Mouse (Mus musculus): ENCODE data around the gene Fam81a. TPM values are rescaled to one million over a fixed set of nuclear protein-coding genes. Genes with fewer than 3 reads are reported as not detected.

Fam81a gene
- polyA plus RNA-seq, 1 experiment from 2014 or later, result 3.8 TPM

DNA sequence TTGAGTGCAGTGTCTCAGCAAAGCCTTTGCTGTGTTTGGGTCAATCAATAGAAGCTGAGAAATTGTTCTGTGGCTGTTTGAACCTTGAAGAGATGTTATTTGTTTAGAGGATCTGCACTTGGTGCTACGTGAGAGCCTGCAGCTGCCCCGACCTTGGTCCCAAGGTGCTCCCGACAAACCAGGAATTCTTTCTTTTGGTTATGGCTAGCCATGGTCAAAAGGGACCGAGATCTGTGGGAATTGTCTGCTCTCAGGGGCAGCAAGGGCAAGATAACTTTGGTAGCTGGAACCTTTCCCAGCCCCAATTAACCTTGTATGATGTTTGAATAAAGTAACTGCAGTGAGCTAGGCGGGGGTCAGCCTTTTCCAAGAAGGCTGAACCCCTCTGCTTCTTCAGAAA, 34.2 kb downstream of the Fam81a start:
- no peak for ATAC-seq (ENCODE audit: low FRiP score, low read depth)
- no peak overlapping the region for H3K9ac ChIP-seq (replicated peaks)
- WGBS, result 82% methylated on average over 5 of the region's 5 CpGs

DNA sequence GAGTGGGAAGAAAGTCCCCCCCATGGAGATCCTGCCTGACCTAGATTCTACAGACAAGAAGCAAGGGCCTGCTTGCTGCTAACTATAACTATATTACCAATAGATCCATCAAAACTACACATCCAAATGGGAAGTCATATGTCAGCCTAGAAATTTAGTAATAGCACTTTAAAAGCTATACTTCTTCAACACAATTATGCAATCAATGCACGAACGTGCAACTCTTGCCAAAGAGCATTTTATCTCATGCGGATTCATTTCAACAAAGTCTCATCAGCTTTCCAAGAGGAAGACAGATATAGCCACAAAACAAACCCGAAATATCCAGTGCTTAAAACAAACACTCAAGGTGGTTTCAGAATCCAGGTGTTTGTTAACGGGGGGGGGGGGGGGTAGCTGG, 36.8 kb downstream of the Fam81a start:
- Histone ChIP-seq H3K36me3 (no peaks in the 10 kb centered on the region), H3K9ac (replicated peaks) (no peak overlapping the region), H3K4me1 (no peaks in the 10 kb centered on the region), H3K27me3 (peaks cover 6% of the 10 kb centered on the region; the same call in 1 of the 2 replicates), H3K9me3 (no peaks in the 10 kb centered on the region), H3K4me2 (replicated peaks) (no peak overlapping the region), H3K27ac (replicated peaks) (no peak overlapping the region), H3K4me3 (no peak overlapping the region)
- WGBS, result 89% methylated on average over 5 of the region's 5 CpGs
- ATAC-seq (ENCODE audit: low FRiP score, low read depth), result no peak

More for the DNA sequence above, 34.2 kb downstream of the Fam81a start:
- H3K4me3 ChIP-seq, result no peak overlapping the region
- no peak overlapping the region for H3K27ac ChIP-seq (replicated peaks)
- peaks cover 11% of the 10 kb centered on the region for H3K4me1 ChIP-seq
- peaks cover 6% of the 10 kb centered on the region; the same call in 1 of the 2 replicates for H3K27me3 ChIP-seq
- no peaks in the 10 kb centered on the region for H3K36me3 ChIP-seq
- no peak overlapping the region for H3K4me2 ChIP-seq (replicated peaks)
- no peaks in the 10 kb centered on the region for H3K9me3 ChIP-seq

DNA sequence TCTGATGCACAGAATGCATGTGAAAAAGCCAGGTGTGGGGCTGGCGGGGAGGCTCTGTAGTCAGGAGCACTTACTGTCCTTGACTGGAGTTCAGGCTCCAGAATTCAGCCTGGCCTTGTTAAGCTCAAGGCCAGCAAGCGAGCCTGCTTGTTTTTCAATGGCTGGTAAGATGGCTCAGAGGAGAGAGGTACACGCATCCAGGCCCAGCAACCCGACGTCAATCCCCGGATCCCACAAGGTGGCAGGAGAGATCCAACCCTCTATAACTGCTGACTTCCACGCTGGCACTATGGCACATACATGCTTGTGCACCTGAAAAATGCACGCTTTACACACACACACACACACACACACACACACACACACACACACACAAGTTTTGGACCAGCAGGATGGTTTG, 39.3 kb downstream of the Fam81a start:
- Histone ChIP-seq H3K9ac (replicated peaks) (no peak overlapping the region), H3K36me3 (no peaks in the 10 kb centered on the region), H3K27me3 (no peaks in the 10 kb centered on the region), H3K9me3 (no peaks in the 10 kb centered on the region), H3K4me3 (no peak overlapping the region), H3K4me2 (replicated peaks) (no peak overlapping the region), H3K4me1 (no peaks in the 10 kb centered on the region), H3K27ac (replicated peaks) (no peak overlapping the region)
- 49% methylated on average over 8 of the region's 8 CpGs for WGBS
- ATAC-seq (ENCODE audit: low FRiP score, low read depth), result no peak

DNA sequence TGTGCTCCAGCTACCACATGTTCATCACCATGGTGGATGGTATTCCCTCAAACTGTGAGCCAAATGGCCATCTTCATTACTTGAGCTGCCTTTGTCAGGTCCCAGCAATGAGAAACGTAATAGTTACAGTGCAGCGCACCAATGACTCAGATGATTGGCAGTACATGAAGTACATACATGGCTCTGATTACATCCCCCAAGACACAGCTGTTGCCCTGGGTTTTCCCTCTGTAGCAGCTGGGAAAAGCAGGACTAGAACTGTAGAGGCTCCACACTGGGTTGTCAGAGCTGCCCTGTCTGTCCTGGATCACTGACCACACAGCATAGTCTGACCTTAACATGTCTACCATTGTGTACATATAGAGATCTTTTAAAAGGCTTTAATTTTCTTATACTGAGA, 44.8 kb downstream of the Fam81a start:
- WGBS, result 92% methylated on average over 2 of the region's 2 CpGs
- H3K36me3 ChIP-seq, result no peaks in the 10 kb centered on the region
- H3K27me3 ChIP-seq, result no peaks in the 10 kb centered on the region
- no peak overlapping the region for H3K4me2 ChIP-seq (replicated peaks)
- no peak overlapping the region for H3K9ac ChIP-seq (replicated peaks)
- H3K4me1 ChIP-seq, result no peaks in the 10 kb centered on the region
- H3K9me3 ChIP-seq, result no peaks in the 10 kb centered on the region
- ATAC-seq (ENCODE audit: low FRiP score, low read depth), result no peak
- H3K27ac ChIP-seq (replicated peaks), result no peak overlapping the region
- no peak overlapping the region for H3K4me3 ChIP-seq

DNA sequence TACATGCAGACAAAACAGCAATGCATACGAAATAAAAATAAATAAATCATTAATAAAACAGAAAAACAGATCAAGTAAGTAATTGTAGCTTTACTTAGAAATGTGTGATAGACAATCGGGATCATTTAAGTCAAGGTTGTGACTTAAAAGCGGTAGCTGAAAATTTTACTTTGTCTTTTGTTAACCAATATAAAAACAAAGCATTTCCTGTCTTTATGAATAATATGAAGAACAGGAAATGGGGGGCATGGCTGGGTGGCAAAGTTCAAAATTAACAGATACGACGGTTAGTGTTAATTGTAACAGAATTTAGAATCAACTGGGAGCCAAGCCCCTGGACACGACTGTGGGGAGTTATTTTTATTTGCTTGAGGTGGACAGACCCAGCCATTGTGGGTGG, 47.3 kb downstream of the Fam81a start:
- Histone ChIP-seq H3K9me3 (no peaks in the 10 kb centered on the region), H3K4me3 (no peak overlapping the region), H3K4me2 (replicated peaks) (no peak overlapping the region), H3K36me3 (no peaks in the 10 kb centered on the region), H3K4me1 (no peaks in the 10 kb centered on the region), H3K27ac (replicated peaks) (no peak overlapping the region), H3K9ac (replicated peaks) (no peak overlapping the region), H3K27me3 (no peaks in the 10 kb centered on the region)
- WGBS, result 76% methylated on average over 6 of the region's 6 CpGs
- ATAC-seq (ENCODE audit: low FRiP score, low read depth), result no peak

DNA sequence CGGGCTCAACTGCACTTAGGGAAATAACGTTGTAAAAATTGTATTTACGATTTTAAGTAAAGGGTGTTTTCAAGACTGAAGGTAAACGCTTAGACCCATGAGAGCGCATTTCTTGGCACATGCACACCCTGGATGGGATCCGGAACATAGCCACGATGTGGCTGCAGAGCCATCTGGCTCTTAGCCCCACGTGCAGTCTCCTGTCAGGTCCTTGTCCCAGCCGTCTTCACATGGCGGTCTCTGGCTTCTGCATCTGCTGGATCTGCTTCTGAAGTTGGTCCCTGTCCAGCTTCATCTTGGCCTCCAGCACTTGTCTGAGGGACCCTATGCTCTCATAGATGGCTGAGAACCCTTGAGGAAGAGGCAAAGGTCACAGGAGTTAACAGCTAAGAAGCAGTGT, 51.8 kb downstream of the Fam81a start:
- H3K4me1 ChIP-seq, result no peaks in the 10 kb centered on the region
- H3K9me3 ChIP-seq, result no peaks in the 10 kb centered on the region
- WGBS, result 93% methylated on average over 10 of the region's 10 CpGs
- H3K36me3 ChIP-seq, result no peaks in the 10 kb centered on the region
- ATAC-seq (ENCODE audit: low FRiP score, low read depth), result no peak
- H3K9ac ChIP-seq (replicated peaks), result no peak overlapping the region
- no peaks in the 10 kb centered on the region for H3K27me3 ChIP-seq
- no peak overlapping the region for H3K4me3 ChIP-seq
- H3K4me2 ChIP-seq (replicated peaks), result no peak overlapping the region
- no peak overlapping the region for H3K27ac ChIP-seq (replicated peaks)

DNA sequence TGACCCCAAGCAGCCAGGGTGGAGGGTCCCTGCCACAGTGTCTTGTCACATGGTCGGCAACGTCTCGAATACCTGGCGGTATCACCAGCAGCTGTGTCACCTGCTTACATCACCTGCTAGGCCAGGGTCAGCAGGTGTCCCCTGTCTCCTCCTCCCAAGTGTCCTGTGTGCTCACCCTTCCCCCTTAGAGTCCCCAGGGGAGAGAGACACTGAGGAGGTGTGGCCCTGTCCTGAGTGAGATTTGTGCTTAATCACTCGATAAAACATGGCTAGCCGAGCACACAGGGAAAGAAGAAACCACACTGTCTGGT, 53.6 kb downstream of the Fam81a start:
- Histone ChIP-seq H3K9me3 (no peaks in the 10 kb centered on the region), H3K9ac (replicated peaks) (no peak overlapping the region), H3K36me3 (no peaks in the 10 kb centered on the region), H3K27ac (replicated peaks) (no peak overlapping the region), H3K27me3 (no peaks in the 10 kb centered on the region), H3K4me3 (no peak overlapping the region), H3K4me1 (no peaks in the 10 kb centered on the region), H3K4me2 (replicated peaks) (no peak overlapping the region)
- no peak for ATAC-seq (ENCODE audit: low FRiP score, low read depth)
- WGBS, result 77% methylated on average over 6 of the region's 6 CpGs

DNA sequence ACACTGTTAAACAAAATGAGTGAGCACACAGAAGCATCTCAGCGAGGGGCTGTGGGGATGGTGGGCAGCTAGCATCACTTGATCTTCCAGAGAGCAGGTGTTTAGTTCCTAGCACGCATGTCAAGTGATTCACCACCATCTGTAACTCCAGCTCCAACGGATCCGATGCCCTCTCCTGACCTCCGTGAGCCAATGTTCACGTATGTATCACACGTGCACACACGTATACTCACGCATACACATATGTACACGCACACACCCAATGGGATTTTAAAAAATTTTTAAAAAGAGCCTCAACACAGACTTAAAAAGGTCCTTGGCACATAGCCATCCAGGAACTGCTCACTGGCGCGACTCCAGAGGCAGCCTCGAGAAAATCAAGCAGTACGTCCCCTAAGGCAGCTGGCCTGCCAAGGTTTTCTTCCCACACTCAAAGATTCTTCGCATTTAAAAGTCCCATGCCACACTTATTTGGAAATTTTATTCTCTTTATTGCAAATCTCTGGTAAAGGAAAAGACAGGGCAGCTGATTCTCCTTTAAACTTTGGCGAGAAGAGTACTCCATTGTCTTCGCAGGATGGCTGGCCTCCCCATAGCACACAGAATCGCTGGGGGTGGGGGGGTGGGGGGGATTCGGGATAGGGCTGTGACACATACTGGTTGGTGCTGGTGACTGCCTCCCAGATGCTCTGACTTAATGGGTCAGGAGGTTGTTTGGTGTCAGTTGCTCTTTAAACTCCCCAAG, 54.1 kb downstream of the Fam81a start:
- 82% methylated on average over 19 of the region's 19 CpGs for WGBS
- H3K27ac ChIP-seq (replicated peaks), result no peak overlapping the region
- no peak overlapping the region for H3K4me2 ChIP-seq (replicated peaks)
- H3K4me3 ChIP-seq, result no peak overlapping the region
- no peaks in the 10 kb centered on the region for H3K4me1 ChIP-seq
- no peaks in the 10 kb centered on the region for H3K9me3 ChIP-seq
- H3K27me3 ChIP-seq, result no peaks in the 10 kb centered on the region
- no peak for ATAC-seq (ENCODE audit: low FRiP score, low read depth)
- H3K9ac ChIP-seq (replicated peaks), result no peak overlapping the region
- no peaks in the 10 kb centered on the region for H3K36me3 ChIP-seq

DNA sequence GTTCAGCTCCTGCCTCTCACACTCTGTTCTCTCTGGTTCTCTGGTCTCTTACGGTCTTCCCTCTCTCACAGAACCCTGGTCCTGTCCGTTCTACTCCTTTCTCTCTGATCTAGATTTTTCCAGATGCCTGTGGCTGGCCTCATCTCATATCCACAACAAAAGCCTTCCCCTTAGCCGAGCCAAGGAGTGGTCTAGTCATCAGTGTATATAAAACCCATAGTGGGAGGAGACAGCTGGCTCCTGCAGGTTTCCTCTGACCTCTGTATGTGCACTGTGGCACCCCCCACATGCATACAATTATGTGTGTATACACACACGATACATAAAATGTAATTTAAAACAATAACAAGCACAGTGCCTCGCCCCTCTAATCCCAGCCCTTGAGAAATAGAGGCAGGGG, 55.0 kb downstream of the Fam81a start:
- Histone ChIP-seq H3K9me3 (no peaks in the 10 kb centered on the region), H3K4me3 (no peak overlapping the region), H3K27me3 (no peaks in the 10 kb centered on the region), H3K4me2 (replicated peaks) (no peak overlapping the region), H3K27ac (replicated peaks) (no peak overlapping the region), H3K36me3 (no peaks in the 10 kb centered on the region), H3K4me1 (no peaks in the 10 kb centered on the region), H3K9ac (replicated peaks) (no peak overlapping the region)
- no peak for ATAC-seq (ENCODE audit: low FRiP score, low read depth)
- 73% methylated on average over 5 of the region's 5 CpGs for WGBS

DNA sequence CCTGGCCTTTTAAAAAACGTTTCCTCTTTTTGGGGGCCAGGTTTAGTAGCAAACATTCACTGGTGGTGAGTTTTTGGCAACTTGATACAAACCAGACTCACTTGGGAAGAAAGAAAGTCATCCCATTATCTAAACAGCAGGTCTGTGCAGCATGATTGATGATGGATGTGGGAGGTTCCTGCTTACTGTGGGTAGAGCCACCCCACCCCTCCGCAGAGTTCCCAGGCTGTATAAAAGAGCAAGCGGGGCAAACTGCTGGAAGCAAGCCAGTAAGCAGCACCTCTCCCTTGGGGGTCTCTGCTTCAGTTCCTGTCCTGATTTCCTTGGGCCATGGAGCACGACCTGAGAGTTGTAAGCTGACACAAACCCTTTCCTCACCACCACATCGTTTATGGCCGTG, 56.3 kb downstream of the Fam81a start:
- H3K4me1 ChIP-seq, result no peaks in the 10 kb centered on the region
- no peaks in the 10 kb centered on the region for H3K9me3 ChIP-seq
- H3K27ac ChIP-seq (replicated peaks), result no peak overlapping the region
- H3K27me3 ChIP-seq, result no peaks in the 10 kb centered on the region
- WGBS, result 72% methylated on average over 6 of the region's 6 CpGs
- no peak overlapping the region for H3K9ac ChIP-seq (replicated peaks)
- no peak overlapping the region for H3K4me3 ChIP-seq
- ATAC-seq (ENCODE audit: low FRiP score, low read depth), result no peak
- no peak overlapping the region for H3K4me2 ChIP-seq (replicated peaks)
- no peaks in the 10 kb centered on the region for H3K36me3 ChIP-seq

DNA sequence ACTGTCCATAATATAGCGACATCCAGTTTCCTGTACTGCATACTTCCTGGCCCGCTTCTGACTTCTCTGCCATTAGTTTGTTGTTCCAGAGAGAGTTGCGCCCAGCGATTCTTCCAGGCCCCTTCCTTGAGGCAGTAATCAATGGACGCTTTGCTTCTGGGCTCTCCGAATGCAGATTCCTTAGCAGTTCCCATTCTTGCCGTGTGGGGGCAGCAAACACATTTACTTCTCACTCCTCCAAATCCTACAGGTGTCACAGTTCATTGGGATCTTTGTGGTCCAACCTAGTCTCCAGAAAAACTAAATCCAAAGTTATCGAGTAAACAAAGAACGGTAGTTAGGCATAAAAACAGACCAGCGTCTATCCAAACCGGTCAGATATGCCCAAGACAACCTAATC, 58.3 kb downstream of the Fam81a start:
- no peaks in the 10 kb centered on the region for H3K9me3 ChIP-seq
- no peaks in the 10 kb centered on the region for H3K36me3 ChIP-seq
- no peak overlapping the region for H3K9ac ChIP-seq (replicated peaks)
- no peak overlapping the region for H3K27ac ChIP-seq (replicated peaks)
- WGBS, result 57% methylated on average over 11 of the region's 11 CpGs
- no peak overlapping the region for H3K4me2 ChIP-seq (replicated peaks)
- H3K27me3 ChIP-seq, result no peaks in the 10 kb centered on the region
- no peak overlapping the region for H3K4me3 ChIP-seq
- ATAC-seq (ENCODE audit: low FRiP score, low read depth), result no peak
- H3K4me1 ChIP-seq, result no peaks in the 10 kb centered on the region

DNA sequence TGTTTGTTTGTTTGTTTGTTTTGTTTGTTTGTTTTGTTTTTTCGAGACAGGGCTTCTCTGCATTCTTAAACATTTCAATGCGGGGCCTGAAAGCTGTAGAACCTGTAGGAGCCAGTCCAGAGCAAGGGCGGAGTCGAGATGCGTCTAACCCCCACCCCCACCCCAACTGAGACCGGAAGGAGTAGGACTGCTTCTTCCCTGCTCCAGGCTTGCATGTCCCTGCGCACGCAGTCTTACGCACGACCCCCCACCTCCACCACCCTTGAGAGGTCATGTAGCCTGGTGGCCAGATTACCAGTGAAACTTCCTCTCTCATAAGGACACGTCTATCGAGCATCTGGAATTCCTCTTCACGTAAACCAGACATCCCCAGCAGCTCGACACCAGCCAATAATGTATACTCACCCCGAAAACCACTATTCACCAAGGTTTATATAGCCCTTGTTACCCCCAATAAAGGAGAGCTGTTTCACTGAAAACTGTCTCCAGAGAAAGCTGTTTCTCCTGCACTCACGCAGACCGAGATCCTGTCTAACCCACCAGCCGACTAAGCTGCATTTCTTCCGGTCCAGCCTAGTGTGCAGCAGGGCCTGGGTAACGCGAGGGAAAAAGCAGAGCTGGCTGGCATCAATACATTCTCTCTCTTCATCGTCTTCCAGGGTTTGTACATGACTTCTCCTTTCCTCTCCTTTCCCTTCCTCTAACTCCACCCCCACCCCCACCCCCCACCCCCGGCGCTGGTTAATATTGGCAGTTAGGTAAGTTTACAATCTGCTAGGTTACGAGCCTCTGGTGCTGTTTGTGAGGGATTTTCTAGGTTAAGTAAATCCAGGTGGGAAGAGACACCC, 59.8 kb downstream of the Fam81a start:
- Histone ChIP-seq H3K27me3 (no peaks in the 10 kb centered on the region), H3K27ac (replicated peaks) (no peak overlapping the region), H3K36me3 (no peaks in the 10 kb centered on the region), H3K9ac (replicated peaks) (no peak overlapping the region), H3K9me3 (no peaks in the 10 kb centered on the region), H3K4me3 (no peak overlapping the region), H3K4me1 (no peaks in the 10 kb centered on the region), H3K4me2 (replicated peaks) (no peak overlapping the region)
- WGBS, result 80% methylated on average over 25 of the region's 25 CpGs
- no peak for ATAC-seq (ENCODE audit: low FRiP score, low read depth)

Measured in midbrain, embryonic 12.5 days (tissue).